Mouse (Mus musculus) limb, embryonic 11.5 days (tissue): ENCODE results near the gene Klhl23. TPM values are rescaled to one million over a fixed set of nuclear protein-coding genes. Genes with fewer than 3 reads are reported as not detected.
A peak's percentile ranks its signal among the peaks of the same experiment; 100 is the strongest.
"Not testable (repeated sequence)": the region's sequence is repeated elsewhere in the genome, so short reads cannot be mapped to it uniquely, and the experiment has no call there.

Source experiments
- ATAC-seq: fragments of 200-750 bp; cut with Nextera tagmentation; 2 replicates; pipeline ENCODE4 v1.8.0; 2017; ENCODE audit warnings: low read depth; ENCODE audit not compliant: insufficient number of reproducible peaks, low FRiP score, low TSS enrichment
- DNase-seq: peaks from one replicate; pipeline ENCODE4 v3.0.0-alpha.2; 2015; ENCODE audit warnings: low spot score
- H3K27ac ChIP-seq: fragments of 300-500 bp; sonication (generic); replicated peaks from 2 replicates; pipeline ENCODE4 v1.5.1; 2014; ENCODE audit warnings: low read depth, mild to moderate bottlenecking, low read length
- H3K27me3 ChIP-seq: fragments of 300-500 bp; sonication (generic); 2 replicates; pipeline ENCODE4 v1.6.1; 2014; ENCODE audit warnings: mild to moderate bottlenecking, low read length, mixed read lengths; ENCODE audit not compliant: control insufficient read depth, insufficient read depth
- H3K36me3 ChIP-seq: fragments of 300-500 bp; sonication (generic); 2 replicates; pipeline ENCODE4 v1.6.1; 2014; ENCODE audit warnings: mild to moderate bottlenecking, low read length, moderate library complexity, mixed read lengths; ENCODE audit not compliant: control insufficient read depth, insufficient read depth
- H3K4me1 ChIP-seq: fragments of 300-500 bp; sonication (generic); 2 replicates; pipeline ENCODE4 v1.6.1; 2014; ENCODE audit warnings: low read length, mixed read lengths; ENCODE audit not compliant: control insufficient read depth, insufficient read depth
- H3K4me2 ChIP-seq: fragments of 300-500 bp; sonication (generic); 2 replicates; pipeline ENCODE4 v1.6.1; 2014; ENCODE audit warnings: low read depth, mild to moderate bottlenecking, moderate library complexity; ENCODE audit not compliant: severe bottlenecking
- H3K4me3 ChIP-seq: fragments of 300-500 bp; sonication (generic); 2 replicates; pipeline ENCODE4 v1.5.1; 2014; ENCODE audit warnings: low read depth, low read length
- H3K9ac ChIP-seq: fragments of 300-500 bp; sonication (generic); 2 replicates; pipeline ENCODE4 v1.6.1; 2014; ENCODE audit warnings: mild to moderate bottlenecking, low read length
- H3K9me3 ChIP-seq: fragments of 300-500 bp; sonication (generic); 2 replicates; pipeline ENCODE4 v1.6.1; 2016; ENCODE audit warnings: low read length; ENCODE audit not compliant: control insufficient read depth
- WGBS: fragments of 180-500 bp; shearing (Covaris S2); extraction: QIAGEN DNeasy Blood & Tissue Kit; methylation state at CpG from one replicate; pipeline ENCODE4 v1.1.7; 2014; 5-methylcytosine and 5-hydroxymethylcytosine counted together
- polyA plus RNA-seq: library from polyadenylated mRNA; unstranded; fragments of >200 nt; fragmentation: Nextera tagmentation; extraction: Ambion mirVana; gene quantifications from 2 replicates; pipeline ENCODE4 v1.2.1, GENCODE M21; 2014

Gene Klhl23
- polyA plus RNA-seq, 1 experiment from 2014 or later = 31.6 TPM

DNA sequence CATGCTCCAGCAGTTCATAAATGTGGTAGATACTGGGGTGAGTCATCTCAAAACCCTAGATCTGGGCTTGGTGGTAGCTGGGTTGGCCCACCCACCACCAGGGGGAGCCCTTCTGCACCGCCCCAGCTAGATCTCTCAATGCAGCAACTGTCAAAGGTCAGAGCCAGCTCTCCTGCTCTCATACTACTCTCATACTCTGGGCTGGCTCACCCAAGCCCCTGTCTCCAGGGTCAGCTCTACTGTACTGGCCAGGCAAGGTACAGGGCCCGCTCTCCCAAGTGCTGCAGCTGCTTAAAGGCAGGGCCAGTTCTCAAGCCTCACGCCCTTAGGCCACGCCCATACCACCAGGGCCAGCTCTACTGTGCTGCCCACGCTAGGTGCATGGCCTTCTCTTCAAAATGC is 18.8 kb upstream of the Klhl23 start:
- H3K4me3 ChIP-seq = no peak overlapping the region
- WGBS = 48% methylated on average over 5 of the region's 5 CpGs
- no peaks in the 10 kb centered on the region for H3K4me1 ChIP-seq
- H3K9ac ChIP-seq = no peak overlapping the region
- no peak overlapping the region for H3K4me2 ChIP-seq
- ATAC-seq (0 out of 2 replicates have a peak, but pooled peaks have one; percentile 54), DNase-seq (peak; percentile 64)
- H3K36me3 ChIP-seq = no peaks in the 10 kb centered on the region
- H3K27me3 ChIP-seq = no peaks in the 10 kb centered on the region
- no peak overlapping the region for H3K27ac ChIP-seq
- H3K9me3 ChIP-seq = no peaks in the 10 kb centered on the region

DNA sequence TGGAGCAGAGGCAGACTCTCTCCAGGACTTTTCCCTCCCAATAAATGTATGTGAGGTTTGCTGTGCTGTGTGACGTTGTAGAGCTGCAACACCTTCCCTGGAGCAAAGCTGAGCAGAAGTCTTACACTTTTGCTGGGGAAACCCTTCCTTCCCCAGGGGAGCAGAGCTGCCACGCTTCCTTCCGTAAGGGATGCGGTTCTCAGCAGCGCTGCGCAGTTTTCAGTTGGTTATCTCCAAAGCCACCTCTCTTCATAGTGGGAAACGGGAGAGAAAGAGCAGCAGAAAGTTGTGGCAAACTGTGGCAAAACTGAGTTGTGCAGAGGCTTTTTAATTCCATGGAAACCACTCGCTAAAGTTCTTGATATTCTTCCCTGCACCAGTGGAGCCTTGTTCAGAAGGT is 18.0 kb upstream of the Klhl23 start:
- ATAC-seq (no peak), DNase-seq (no peak)
- H3K27me3 ChIP-seq = no peaks in the 10 kb centered on the region
- 69% methylated on average over 8 of the region's 8 CpGs for WGBS
- H3K9ac ChIP-seq = no peak overlapping the region
- H3K9me3 ChIP-seq = no peaks in the 10 kb centered on the region
- H3K36me3 ChIP-seq = no peaks in the 10 kb centered on the region
- no peak overlapping the region for H3K4me3 ChIP-seq
- H3K4me2 ChIP-seq = no peak overlapping the region
- no peak overlapping the region for H3K27ac ChIP-seq
- no peaks in the 10 kb centered on the region for H3K4me1 ChIP-seq

DNA sequence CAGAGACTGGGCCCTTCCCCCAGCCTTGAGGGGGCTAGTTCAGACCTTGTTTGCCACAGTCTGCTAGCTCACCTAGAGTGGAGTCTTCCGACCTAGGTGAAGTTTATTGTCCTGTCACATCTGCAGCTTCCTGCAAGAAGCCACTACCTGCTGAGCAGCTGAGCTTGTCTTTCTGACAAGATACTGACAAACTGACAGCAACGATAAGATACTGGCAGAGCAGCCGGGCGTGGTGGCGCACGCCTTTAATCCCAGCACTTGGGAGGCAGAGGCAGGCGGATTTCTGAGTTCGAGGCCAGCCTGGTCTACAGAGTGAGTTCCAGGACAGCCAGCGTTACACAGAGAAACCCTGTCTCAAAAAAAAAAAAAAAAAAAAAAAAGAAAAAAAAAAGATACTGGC is 17.1 kb upstream of the Klhl23 start:
- H3K36me3 ChIP-seq, H3K9me3 ChIP-seq, H3K4me1 ChIP-seq, DNase-seq, H3K9ac ChIP-seq, ATAC-seq, H3K4me2 ChIP-seq, H3K4me3 ChIP-seq, H3K27me3 ChIP-seq, H3K27ac ChIP-seq: not testable (repeated sequence)
- 90% methylated on average over 8 of the region's 9 CpGs for WGBS

DNA sequence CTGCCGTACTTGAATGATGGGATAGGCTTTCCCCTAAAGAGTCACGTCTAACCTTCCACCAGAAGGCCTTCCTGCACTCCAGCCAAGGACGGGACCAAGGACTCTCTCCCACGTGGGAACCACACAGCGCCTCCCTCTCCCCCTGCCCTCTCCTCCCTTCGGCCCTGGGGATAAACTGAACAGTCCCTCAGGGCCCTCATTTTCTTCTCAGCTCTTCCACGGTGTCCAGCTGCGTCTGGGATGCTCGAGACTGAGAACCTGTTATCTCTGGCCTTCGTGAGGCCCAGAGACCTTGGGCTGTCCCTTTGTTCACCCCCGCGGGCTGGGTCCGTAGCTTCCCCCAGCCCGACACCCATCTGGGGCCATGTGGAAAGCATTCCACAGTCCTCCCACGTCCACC is 11.6 kb upstream of the Klhl23 start:
- no peaks in the 10 kb centered on the region for H3K36me3 ChIP-seq
- no peak overlapping the region for H3K27ac ChIP-seq
- no peak overlapping the region for H3K4me2 ChIP-seq
- H3K4me3 ChIP-seq = no peak overlapping the region
- 75% methylated on average over 15 of the region's 15 CpGs for WGBS
- no peaks in the 10 kb centered on the region for H3K27me3 ChIP-seq
- ATAC-seq (no peak), DNase-seq (no peak)
- H3K9me3 ChIP-seq = no peaks in the 10 kb centered on the region
- no peaks in the 10 kb centered on the region for H3K4me1 ChIP-seq
- no peak overlapping the region for H3K9ac ChIP-seq

DNA sequence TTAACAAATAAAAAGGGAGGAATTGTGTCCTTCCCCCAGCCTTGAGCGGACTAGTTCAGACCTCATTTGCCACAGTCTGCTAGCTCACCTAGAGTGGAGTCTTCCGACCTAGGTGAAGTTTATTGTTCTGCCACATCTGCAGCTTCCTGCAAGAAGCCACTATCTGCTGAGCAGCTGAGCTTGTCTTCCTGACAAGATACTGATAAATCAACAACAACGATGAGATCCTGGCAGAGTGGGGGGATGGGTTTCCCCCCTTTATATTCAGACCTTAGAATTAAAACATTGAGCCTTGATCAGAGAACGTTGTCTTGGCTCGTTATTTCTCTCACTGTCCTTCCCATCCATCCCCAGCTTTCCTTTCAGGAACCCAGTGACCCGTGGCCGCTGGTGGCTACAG is 10.4 kb upstream of the Klhl23 start:
- H3K27ac ChIP-seq, H3K36me3 ChIP-seq, H3K4me2 ChIP-seq, H3K9me3 ChIP-seq, H3K4me1 ChIP-seq, ATAC-seq, DNase-seq, H3K9ac ChIP-seq, H3K27me3 ChIP-seq, H3K4me3 ChIP-seq: not testable (repeated sequence)
- WGBS = 76% methylated on average over 7 of the region's 7 CpGs

DNA sequence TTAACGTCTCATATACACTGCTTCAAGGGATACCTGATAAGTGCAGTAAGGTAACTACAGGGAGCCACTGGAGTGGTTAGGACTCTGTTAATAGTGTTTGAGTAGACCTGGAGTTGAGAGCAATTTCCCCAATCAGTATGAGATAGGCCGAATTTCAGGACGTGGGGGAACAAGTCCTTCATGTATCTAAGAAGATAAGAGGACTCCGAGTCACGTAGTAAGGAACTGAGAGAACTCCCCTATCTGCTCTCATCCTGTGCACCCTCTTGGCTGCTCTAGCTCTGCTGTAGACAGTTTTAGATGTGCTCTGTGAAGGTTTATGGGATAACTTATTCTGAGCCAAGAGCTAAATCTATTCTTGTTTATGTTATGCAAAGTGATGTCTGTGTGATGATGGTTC is 5.2 kb upstream of the Klhl23 start:
- no peak overlapping the region for H3K9ac ChIP-seq
- no peak overlapping the region for H3K4me2 ChIP-seq
- H3K9me3 ChIP-seq = no peaks in the 10 kb centered on the region
- no peak overlapping the region for H3K27ac ChIP-seq
- no peaks in the 10 kb centered on the region for H3K27me3 ChIP-seq
- H3K36me3 ChIP-seq = no peaks in the 10 kb centered on the region
- H3K4me3 ChIP-seq = no peak overlapping the region
- DNase-seq = no peak
- no peak for ATAC-seq
- H3K4me1 ChIP-seq = no peaks in the 10 kb centered on the region
- 84% methylated on average over 5 of the region's 5 CpGs for WGBS

DNA sequence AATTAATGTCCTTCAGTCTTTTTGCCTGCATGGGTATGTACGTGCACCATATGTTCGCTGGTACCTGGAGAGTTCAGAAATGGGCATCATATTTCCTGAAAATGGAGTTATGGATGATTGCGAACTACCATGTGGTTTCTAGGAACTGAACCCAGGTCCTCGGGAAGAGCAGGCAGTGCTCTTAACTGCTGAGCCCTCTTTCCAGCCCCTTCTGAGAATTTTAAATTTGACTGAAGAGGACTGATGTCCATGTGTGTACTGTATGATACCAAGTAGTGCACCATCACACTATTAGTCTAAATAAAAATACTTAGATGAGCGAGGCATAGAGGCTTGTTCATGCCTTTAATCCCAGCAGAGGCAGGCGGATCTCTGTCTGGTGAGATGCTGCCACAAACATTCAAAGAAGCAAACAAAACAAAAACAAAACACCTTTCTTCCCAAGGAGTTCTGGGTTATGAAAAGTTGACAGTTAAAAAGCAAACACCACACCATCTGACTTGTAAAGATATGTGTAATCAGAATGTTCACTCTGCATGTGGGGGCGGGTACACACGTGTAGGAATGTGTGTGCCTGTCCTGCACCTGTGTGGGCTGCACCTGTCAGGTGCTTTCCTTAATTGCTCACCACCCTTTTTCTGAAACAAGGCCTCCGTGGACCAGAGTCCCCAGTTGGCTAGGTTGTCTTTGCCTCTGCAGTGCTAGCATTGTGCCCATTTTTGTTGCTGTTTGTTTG is 3.2 kb upstream of the Klhl23 start:
- Histone ChIP-seq H3K27ac (no peak overlapping the region), H3K27me3 (no peaks in the 10 kb centered on the region), H3K9ac (no peak overlapping the region), H3K9me3 (no peaks in the 10 kb centered on the region), H3K4me2 (no peak overlapping the region), H3K4me1 (no peaks in the 10 kb centered on the region), H3K4me3 (no peak overlapping the region), H3K36me3 (no peaks in the 10 kb centered on the region)
- DNase-seq = no peak
- no peak for ATAC-seq
- WGBS = 79% methylated on average over 9 of the region's 9 CpGs

DNA sequence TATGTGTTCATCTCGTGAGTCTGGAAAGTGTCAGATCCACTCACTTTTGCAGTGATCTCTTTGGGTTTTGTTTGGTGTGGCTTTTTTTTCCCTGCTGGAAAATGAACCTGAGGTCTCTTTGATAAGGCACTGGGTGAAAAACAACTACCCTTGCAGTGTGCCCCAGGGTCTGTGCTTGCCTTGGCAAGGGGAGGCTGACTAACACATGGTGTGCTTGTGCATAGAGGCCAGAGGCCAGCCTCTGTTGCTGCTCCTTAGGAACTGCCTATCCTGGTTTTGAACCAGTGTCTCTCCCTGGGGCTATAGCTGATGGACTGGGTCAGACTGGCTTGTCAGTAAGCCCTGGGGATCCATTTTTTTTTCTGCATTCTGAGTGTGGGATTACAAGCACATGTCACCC is 1.5 kb upstream of the Klhl23 start:
- DNase-seq (no peak), ATAC-seq (no peak)
- H3K4me2 ChIP-seq = no peak overlapping the region
- no peak overlapping the region for H3K4me3 ChIP-seq
- no peaks in the 10 kb centered on the region for H3K27me3 ChIP-seq
- no peak overlapping the region for H3K9ac ChIP-seq
- H3K27ac ChIP-seq = no peak overlapping the region
- no peaks in the 10 kb centered on the region for H3K36me3 ChIP-seq
- no peaks in the 10 kb centered on the region for H3K9me3 ChIP-seq
- WGBS = 55% methylated on average over 1 of the region's 1 CpGs
- H3K4me1 ChIP-seq = no peaks in the 10 kb centered on the region
